Mouse (Mus musculus): ENCODE results near the gene 1810013L24Rik. TPM values are rescaled to one million over a fixed set of nuclear protein-coding genes. Genes with fewer than 3 reads are reported as not detected.
"Not testable (repeated sequence)": the region's sequence is repeated elsewhere in the genome, so short reads cannot be mapped to it uniquely, and the experiment has no call there.

Gene 1810013L24Rik
- polyA plus RNA-seq, 1 experiment = 52.2 TPM

DNA sequence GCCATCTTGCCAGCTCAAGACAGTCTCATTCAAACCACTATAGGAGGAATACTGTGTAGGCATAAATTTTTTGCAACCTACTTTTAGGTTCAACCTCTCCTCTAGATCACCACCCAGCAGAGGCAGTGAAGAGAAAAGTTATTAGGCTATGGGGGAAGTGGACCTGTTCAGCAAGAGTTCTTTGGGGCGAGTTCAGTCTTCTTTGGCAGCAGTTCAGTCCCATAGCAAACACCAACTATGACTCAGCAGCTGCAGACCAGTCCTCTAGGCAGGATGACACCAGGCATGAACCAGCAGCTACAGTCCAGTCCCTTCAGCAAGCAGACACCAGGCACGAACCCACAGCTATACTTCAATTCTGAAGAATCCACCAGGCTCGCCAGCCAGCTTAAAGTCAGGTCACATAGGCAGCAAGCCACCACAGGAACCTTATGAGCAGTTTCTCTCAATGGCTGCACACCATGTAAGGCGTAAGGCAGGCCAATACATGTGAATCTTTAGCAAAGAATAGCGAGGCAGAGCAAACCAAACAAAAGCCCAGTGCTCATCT, 37.6 kb downstream of the 1810013L24Rik start:
- no peak for DNase-seq (ENCODE audit: low read depth)
- TF ChIP-seq CTCF (IDR thresholded peaks at IDR 0.05; ENCODE audit: borderline replicate concordance, extremely low read depth, insufficient read depth, insufficient read length) (no peak), POLR2A (IDR thresholded peaks at IDR 0.05; ENCODE audit: borderline replicate concordance, extremely low read depth, insufficient read depth, insufficient read length, poor library complexity, severe bottlenecking) (no peak)

DNA sequence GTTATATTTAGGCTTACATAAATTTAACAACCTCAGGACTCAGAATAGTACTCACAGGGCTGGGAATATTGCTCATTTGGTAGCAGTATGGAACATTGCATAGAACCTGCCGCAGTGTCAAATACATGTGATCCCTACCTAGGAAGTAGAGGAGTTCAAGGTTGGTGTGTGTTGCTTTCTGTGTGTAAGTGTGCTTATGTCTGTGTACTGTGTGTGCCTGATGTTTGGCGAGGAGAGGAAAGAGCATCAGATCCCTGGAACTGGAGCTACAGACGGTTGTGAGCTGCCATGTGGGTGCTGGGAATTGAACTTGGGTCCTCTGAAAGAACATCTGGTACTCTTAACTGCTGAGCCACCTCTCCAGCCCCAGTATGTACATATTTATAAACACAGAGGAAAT, 38.6 kb downstream of the 1810013L24Rik start:
- no peak for TF ChIP-seq CTCF (IDR thresholded peaks at IDR 0.05; ENCODE audit: borderline replicate concordance, extremely low read depth, insufficient read depth, insufficient read length)
- TF ChIP-seq POLR2A (IDR thresholded peaks at IDR 0.05; ENCODE audit: borderline replicate concordance, extremely low read depth, insufficient read depth, insufficient read length, poor library complexity, severe bottlenecking) = no peak

DNA sequence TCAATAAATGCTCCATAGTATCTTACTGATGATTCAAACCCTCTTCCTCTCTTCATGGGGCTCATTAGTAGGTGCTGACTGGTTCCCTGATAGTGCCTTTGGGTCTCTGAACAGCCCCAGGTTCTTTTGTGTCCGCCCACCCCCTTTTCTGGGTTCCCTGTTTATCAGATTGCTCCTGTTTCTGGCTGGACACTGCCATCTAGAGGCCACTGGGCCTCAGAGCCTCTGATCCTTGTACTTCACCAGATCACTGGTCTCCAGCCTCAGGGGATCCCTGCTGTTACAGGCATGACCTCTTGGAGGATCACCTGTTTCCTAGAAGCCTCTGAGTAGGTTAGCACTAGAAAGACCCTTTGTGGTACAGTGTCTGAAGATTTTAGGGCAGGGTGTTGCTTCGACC, 39.8 kb downstream of the 1810013L24Rik start:
- peak; percentile 87 for TF ChIP-seq CTCF (IDR thresholded peaks at IDR 0.05; ENCODE audit: borderline replicate concordance, extremely low read depth, insufficient read depth, insufficient read length)
- TF ChIP-seq POLR2A (IDR thresholded peaks at IDR 0.05; ENCODE audit: borderline replicate concordance, extremely low read depth, insufficient read depth, insufficient read length, poor library complexity, severe bottlenecking) = no peak
- DNase-seq (ENCODE audit: low read depth) = peak; percentile 80

More for the DNA sequence above, 38.6 kb downstream of the 1810013L24Rik start:
- no peak for DNase-seq (ENCODE audit: low read depth)

DNA sequence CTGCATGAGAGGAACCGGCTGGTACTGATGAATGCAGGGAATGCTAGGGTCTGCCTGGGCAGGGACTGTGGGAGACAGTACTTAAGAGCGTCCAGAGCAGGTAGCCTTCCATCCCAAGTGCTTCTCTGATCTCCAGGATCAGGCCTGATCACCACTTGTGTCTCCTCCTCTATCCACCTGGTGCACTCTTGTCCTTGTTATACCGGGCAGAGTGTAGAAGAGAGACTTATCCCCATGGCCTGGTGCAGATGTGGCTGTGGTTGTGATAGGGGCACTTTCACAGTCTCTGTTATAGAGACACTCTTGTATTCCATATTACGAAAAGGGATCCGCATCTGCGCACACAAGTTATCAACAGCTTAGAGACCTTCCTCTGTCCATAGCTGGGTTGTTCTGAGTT, 41.5 kb downstream of the 1810013L24Rik start:
- no peak for DNase-seq (ENCODE audit: low read depth)
- TF ChIP-seq CTCF (IDR thresholded peaks at IDR 0.05; ENCODE audit: borderline replicate concordance, extremely low read depth, insufficient read depth, insufficient read length) (no peak), POLR2A (IDR thresholded peaks at IDR 0.05; ENCODE audit: borderline replicate concordance, extremely low read depth, insufficient read depth, insufficient read length, poor library complexity, severe bottlenecking) (no peak)

DNA sequence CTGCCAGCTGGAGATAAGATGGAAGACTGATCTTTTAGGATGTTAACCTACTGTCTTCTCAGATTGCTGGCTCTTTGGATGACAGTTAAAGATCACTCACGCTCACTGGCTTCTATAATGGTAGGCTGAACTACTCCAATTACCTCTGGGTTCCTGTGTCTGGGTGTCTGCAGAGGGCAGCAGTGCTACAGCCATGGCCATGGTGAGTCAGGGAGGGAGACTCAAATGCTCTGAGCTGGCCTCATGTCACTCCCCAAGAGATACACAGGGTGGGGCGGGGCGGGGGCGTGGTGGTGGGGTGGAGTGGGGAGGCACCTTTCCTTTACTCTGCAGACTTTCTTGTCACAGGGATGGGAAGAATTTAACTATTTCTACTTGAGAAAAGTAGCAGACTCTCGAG, 42.1 kb downstream of the 1810013L24Rik start:
- no peak for TF ChIP-seq CTCF (IDR thresholded peaks at IDR 0.05; ENCODE audit: borderline replicate concordance, extremely low read depth, insufficient read depth, insufficient read length)
- no peak for TF ChIP-seq POLR2A (IDR thresholded peaks at IDR 0.05; ENCODE audit: borderline replicate concordance, extremely low read depth, insufficient read depth, insufficient read length, poor library complexity, severe bottlenecking)
- DNase-seq (ENCODE audit: low read depth) = no peak

DNA sequence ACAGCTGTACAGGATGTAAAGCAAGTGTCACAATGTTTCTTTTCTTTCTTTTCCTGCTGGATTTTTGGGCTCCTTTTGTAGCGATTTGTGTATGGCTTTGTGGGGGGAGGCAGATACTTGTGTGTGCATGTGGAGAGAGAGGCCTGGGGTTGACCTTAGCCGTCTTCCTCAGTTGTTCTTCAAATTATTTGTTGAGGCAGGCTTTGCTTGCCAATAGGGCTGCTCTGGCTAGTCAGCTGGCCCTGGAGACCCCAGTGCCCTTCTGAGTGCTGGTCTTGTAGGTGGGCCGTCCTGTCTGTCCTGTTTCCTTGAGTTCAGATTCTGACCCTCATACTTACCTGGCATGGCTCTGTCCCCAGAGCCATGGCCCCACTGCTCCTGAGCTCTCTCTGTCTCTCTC, 42.6 kb downstream of the 1810013L24Rik start:
- TF ChIP-seq CTCF (IDR thresholded peaks at IDR 0.05; ENCODE audit: borderline replicate concordance, extremely low read depth, insufficient read depth, insufficient read length) (no peak), POLR2A (IDR thresholded peaks at IDR 0.05; ENCODE audit: borderline replicate concordance, extremely low read depth, insufficient read depth, insufficient read length, poor library complexity, severe bottlenecking) (no peak)
- no peak for DNase-seq (ENCODE audit: low read depth)

DNA sequence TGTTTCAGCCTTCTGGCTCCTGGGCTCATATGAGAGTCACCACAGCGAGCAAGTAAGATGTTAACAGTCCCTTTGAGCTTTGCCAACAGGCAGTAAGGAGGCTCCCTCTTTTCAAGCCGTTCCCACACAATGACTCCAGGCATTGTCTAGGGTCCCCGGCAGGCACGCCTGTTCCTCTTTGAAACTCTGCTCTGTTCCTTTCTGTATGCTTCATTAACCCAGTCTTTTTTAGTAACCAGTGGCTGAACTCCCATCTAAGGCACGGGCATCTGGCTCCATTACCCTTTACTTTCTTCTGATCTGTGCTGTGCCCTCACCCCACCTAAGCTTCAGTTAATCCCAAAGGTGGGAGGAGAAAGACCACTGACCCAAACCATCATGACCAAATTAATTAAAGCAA, 50.2 kb downstream of the 1810013L24Rik start:
- peak; percentile 48 for DNase-seq (ENCODE audit: low read depth)
- no peak for TF ChIP-seq POLR2A (IDR thresholded peaks at IDR 0.05; ENCODE audit: borderline replicate concordance, extremely low read depth, insufficient read depth, insufficient read length, poor library complexity, severe bottlenecking)

DNA sequence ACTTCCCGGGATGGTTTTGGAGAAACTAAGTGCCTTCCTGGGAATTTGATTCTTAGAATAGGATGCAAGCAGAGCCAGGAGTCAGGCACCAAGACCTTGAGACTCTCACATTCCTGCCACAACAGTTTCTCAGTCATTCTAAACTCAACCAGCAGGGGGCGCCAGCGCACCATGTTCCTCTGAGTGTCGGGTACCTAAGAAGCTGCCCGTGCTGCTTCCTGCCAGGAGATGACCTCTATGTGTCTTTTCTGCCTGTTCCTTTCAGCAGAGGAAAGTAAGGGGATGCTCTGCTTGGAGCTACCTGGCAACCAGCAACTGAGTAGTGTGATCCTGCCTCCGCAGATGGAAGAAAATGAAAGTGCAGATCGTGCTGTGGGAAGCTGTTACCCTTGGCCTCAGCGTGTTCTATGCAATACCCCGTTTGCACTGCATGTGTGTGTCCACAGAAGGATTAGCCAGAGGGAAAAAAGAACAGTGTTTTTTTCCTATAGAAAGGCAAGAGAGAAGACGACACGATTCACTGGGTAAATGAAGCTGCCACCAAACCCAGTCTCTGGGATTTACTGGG, 53.9 kb downstream of the 1810013L24Rik start:
- DNase-seq (ENCODE audit: low read depth) = peak; percentile 88
- TF ChIP-seq CTCF (IDR thresholded peaks at IDR 0.05; ENCODE audit: borderline replicate concordance, extremely low read depth, insufficient read depth, insufficient read length) (peak; percentile 95), POLR2A (IDR thresholded peaks at IDR 0.05; ENCODE audit: borderline replicate concordance, extremely low read depth, insufficient read depth, insufficient read length, poor library complexity, severe bottlenecking) (no peak)

DNA sequence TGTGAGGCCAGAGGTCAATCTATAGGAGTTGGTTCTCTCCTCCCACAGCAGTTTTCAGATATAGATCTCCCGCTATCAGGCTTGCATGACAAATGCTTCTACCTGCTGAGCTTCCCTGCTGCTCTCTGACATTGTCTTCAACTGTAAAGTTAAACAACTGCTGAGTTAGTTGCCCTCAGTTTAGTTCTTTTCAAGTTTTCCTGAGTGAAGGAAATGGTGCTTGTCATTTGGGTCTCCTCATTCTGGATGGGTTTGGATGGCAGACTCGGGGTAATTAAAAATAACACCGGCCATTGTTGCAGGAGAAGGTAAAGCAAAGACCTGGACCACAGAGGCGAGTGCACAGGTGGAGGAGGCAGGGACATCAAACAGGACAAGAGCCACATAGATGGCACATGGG, 64.3 kb downstream of the 1810013L24Rik start:
- not testable (repeated sequence) for DNase-seq (ENCODE audit: low read depth)

DNA sequence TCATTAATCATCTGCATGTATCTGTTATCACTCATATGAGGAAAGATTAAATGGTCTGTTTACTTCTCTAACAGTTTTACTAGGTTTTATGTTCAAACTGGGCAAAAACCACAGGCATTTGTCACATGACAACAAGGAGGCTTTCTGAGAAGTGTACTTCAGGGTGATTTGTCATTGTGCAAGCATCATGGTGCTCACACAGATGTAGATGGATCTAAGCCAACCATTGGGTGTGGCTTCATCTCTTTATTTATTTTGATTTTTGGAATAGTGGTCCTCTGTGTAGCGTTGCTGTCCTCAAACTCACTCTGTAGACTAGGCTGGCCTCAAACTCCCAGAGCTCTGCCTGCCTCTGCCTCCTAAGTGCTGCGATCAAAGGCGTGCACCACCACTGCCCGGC, 65.4 kb downstream of the 1810013L24Rik start:
- TF ChIP-seq CTCF (IDR thresholded peaks at IDR 0.05; ENCODE audit: borderline replicate concordance, extremely low read depth, insufficient read depth, insufficient read length) (no peak), POLR2A (IDR thresholded peaks at IDR 0.05; ENCODE audit: borderline replicate concordance, extremely low read depth, insufficient read depth, insufficient read length, poor library complexity, severe bottlenecking) (no peak)
- no peak for DNase-seq (ENCODE audit: low read depth)

DNA sequence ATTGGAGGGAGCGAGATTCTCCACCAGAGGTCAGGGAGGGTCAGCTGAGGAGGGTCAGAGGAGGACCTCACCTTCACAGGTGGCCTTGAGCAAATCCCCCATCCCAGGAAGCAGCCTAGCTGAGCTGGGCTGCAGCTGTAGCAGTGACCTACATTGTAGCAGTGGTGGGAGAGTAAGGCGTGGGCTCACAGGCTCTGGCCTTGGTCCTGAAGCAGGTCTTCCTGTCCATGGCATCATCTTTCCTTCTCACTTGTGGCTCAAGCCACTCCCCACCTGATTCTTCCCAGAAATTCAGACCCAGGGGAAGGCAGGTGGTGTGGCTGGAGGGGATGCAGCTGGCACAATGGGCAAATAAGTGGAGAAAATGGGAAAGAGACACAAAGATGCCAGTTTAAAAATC, 76.2 kb downstream of the 1810013L24Rik start:
- not testable (repeated sequence) for DNase-seq (ENCODE audit: low read depth)

Other genes starting within 250 kb of the 1810013L24Rik start
- gene Pmm2, start 192.4 kb upstream of the 1810013L24Rik start, polyA plus RNA-seq (2012; rRNA removed) = 56.6 and 62.4 TPM in 2 replicates
- gene Tmem186, start 192.4 kb upstream of the 1810013L24Rik start, polyA plus RNA-seq (2012; rRNA removed) = 21.0 and 23.3 TPM in 2 replicates
- 138 and 149 TPM in 2 replicates for gene Carhsp1, start 157.9 kb upstream of the 1810013L24Rik start, polyA plus RNA-seq (2012; rRNA removed)
- gene Gm5767, start 149.3 kb upstream of the 1810013L24Rik start, polyA plus RNA-seq (2012; rRNA removed) = not detected in 2 replicates
- 103 and 127 TPM in 2 replicates for gene Usp7, start 37.8 kb upstream of the 1810013L24Rik start, polyA plus RNA-seq (2012; rRNA removed)

Measured in brain, embryonic 14.5 days (tissue).